Mouse (Mus musculus) mouse embryonic stem cell (cell line): ENCODE measurements around the gene Gpr62.

Experiments
- in situ Hi-C, 2 experiments: fragments of 300-500 bp; cut with MboI; formaldehyde crosslinking; loops; 1 replicate in 1 of 2; 3 replicates in 1 of 2; pipeline ENCODE4 v1.14.3; 2019 to 2020; ENCODE audit warnings: low sequenced_read_pairs in 2 of 2, low pct_unique_long_range_greater_than_20kb in 1 of 2, mixed read lengths in 1 of 2; ENCODE audit not compliant: unreplicated experiment in 1 of 2

The Gpr62 gene

GRCm38 (mm10) chr9:106476002-106476923, 10.5 kb upstream of the Gpr62 start:
- in situ Hi-C loops = no loop called here

GRCm38 (mm10) chr9:106475663-106476001, 9.9 kb upstream of the Gpr62 start, which contains the start of gene Rrp9:
Gene Rrp9 (plus strand): TSS chr9:106475963.
- in situ Hi-C loops = no loop called here

GRCm38 (mm10) chr9:106475046-106475445, 9.3 kb upstream of the Gpr62 start:
- in situ Hi-C loops = no loop called here

- in situ Hi-C loops = no loop called here
Observed at GRCm38 (mm10) chr9:106474456-106474855, 8.7 kb upstream of the Gpr62 start.

GRCm38 (mm10) chr9:106473753-106474105, 8.0 kb upstream of the Gpr62 start:
- in situ Hi-C loops = no loop called here

- in situ Hi-C loops = no loop called here
Observed at GRCm38 (mm10) chr9:106473081-106473752, 7.5 kb upstream of the Gpr62 start.

GRCm38 (mm10) chr9:106472321-106472720, 6.6 kb upstream of the Gpr62 start:
- in situ Hi-C loops = no loop called here

GRCm38 (mm10) chr9:106471892-106472291, 6.2 kb upstream of the Gpr62 start:
- in situ Hi-C loops = no loop called here

GRCm38 (mm10) chr9:106470991-106471750, 5.4 kb upstream of the Gpr62 start:
- in situ Hi-C loops = no loop called here

GRCm38 (mm10) chr9:106469776-106470175, 4.0 kb upstream of the Gpr62 start:
- in situ Hi-C loops = no loop called here

GRCm38 (mm10) chr9:106469317-106469716, 3.6 kb upstream of the Gpr62 start:
- in situ Hi-C loops = no loop called here

GRCm38 (mm10) chr9:106467746-106468145, 2.0 kb upstream of the Gpr62 start:
- in situ Hi-C loops = no loop called here

GRCm38 (mm10) chr9:106466721-106467120, 983 bp upstream of the Gpr62 start:
- in situ Hi-C loops = no loop called here

GRCm38 (mm10) chr9:106464751-106465541, 792 bp downstream of the Gpr62 start:
- in situ Hi-C loops = no loop called here

- in situ Hi-C loops = no loop called here
Observed at GRCm38 (mm10) chr9:106463122-106464063, 2.3 kb downstream of the Gpr62 start.

GRCm38 (mm10) chr9:106462430-106462800, 3.3 kb downstream of the Gpr62 start:
- in situ Hi-C loops = no loop called here

GRCm38 (mm10) chr9:106461641-106462429, 3.9 kb downstream of the Gpr62 start:
- in situ Hi-C loops = no loop called here
